Mouse (Mus musculus) MN1 (cell line): ENCODE measurements around the gene Ski.

Experiments
- DNase-seq: peaks from one replicate; pipeline ENCODE4 v3.0.0-alpha.2; 2016; ENCODE audit warnings: low spot score

Ski gene

DNA sequence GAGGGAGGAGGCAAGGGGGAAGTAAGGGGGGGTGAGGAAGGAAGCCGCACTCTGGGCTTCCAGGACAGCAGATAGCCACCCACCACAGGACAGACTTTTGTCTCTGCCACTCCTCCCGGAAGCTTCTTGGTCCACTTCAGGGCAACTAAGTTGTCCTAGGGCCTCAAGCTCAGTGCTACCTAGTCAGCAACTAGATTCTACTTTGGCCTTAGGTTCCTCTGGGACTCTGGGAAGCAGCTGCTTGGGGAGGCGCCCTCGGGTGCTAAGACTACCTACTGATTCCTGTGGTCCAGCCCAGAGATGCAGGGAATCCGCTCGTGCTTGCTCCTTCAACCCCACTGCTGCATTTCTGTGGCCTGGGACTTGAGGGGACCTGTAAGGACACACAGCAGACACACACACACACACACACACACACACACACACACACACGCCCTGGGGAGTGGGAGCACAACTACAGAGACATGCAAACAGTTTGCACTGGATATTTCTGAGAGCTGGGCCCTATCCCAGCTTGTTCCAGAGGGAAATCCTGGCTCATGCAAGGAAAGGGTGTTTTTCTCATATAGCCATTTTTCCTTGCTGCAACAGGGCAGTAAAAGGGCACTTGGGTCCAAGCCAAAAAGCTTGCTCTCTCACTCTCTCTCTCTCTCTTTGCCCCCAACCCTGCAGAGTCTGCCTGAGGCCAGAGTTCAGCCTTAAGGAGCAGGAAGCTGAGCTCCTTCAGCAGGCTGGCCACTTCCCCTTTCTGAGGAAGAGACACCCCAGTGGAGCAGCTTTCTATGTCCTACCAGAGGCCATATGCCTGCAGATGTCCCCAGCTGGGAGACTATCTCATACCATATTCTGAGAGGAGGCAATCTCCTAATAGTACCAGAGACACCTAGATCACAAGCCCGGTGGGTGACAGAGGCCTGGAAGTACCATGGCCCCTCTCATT is 12.2 kb upstream of the Ski start:
- DNase-seq, result peak; percentile 56

GRCm38 (mm10) chr4:155233878-155234277 is 11.5 kb upstream of the Ski start:
- DNase-seq, result peak; percentile 86

DNA sequence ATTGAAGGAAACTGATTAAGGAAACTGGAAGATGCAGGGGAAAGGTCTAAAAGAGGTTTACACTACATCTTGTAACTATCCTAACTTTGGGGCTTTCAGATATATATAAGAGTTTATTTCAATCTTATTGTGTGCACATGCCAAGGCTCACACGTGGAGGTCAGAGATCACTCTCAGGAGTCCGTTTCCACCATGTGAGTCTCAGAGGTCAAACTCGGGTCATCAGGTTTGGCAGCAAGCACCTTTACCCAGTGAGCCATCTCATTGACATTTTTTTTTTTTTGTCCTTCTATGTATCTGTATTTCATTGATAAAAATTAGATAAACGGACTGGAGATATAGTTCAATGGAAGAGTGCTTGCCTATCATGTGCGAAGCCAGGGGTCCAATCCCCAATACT is 6.1 kb upstream of the Ski start:
- DNase-seq, result no peak

- no peak for DNase-seq
Observed at GRCm38 (mm10) chr4:155227986-155228385, 5.6 kb upstream of the Ski start.

GRCm38 (mm10) chr4:155225918-155226317 is 3.5 kb upstream of the Ski start:
- DNase-seq, result no peak

- no peak for DNase-seq
Observed at GRCm38 (mm10) chr4:155223594-155224528, 1.5 kb upstream of the Ski start.

DNA sequence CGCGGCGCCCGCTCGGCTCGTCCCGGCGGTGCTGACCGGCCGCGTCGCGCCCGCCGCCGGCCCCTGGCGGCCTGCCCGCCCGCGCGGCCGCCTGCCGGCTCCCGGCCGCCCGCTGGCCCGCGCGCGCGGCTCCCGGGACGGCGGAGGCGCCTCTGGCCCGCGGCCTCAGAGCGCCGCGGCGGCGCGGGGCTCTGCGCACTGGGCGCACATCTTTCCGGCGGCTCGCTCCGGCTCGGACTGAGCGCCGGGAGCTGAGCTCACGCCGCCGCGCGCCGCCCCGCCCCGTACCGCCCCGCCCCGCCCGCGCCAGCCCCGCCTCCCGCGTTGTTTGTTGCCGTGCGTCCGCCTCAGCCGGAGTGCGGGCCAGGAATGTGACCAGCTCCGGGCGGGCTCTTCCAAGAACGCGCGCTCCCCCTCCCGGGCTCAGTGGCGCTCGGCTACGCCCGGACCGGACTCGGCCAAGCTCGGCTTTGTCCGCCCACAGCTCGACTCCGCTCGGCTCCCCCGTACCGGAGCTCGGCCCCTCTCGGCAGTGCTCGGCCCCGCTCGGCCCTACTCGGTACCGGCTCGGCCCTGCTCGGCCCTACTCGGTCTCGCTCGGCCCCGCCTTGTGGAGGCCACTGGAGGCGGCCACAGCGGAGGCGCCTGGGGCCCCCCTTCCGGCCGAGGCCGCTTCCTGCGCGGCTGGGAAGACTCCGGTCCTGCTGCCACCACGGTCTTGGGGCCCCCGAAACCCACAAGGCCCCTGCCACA is 625 bp upstream of the Ski start:
- peak; percentile 98 for DNase-seq

GRCm38 (mm10) chr4:155221599-155222551 is 517 bp downstream of the Ski start:
- DNase-seq, result peak; percentile 88

GRCm38 (mm10) chr4:155221106-155221505 is 1.3 kb downstream of the Ski start:
- peak; percentile 17 for DNase-seq

- DNase-seq, result peak; percentile 30
Observed at GRCm38 (mm10) chr4:155220213-155221100, 1.9 kb downstream of the Ski start.

- peak; percentile 38 for DNase-seq
Observed at GRCm38 (mm10) chr4:155219271-155220212, 2.9 kb downstream of the Ski start.

DNA sequence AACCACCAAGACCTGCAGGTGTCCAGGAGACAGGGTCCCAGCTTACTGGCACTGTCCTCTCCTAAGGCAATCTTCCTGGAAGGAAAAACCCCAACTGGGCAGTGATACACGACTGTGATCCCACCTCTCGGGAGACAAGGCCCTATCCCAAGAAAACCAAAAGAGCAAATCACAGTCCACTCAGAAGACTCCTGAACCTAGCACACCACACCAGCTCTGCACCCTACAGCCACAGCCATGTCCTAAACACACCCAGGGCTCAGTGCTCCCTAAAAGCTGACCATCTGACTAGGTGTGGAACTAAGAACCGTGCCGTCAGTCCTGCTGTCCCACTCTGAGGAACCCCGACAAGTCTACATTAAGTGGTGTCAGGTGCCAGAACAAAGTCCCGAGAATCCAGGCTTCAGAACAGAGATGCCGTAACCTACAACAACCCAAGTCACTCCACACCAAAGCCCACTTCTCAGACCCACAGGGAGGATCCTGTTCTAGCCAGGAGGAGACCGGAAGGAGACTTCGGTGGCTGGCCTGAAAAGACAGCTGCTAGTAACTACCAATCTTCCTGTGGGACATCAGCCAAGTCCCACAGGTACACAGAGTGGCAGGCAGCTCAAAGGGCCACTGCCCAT is 4.2 kb downstream of the Ski start:
- DNase-seq, result no peak

DNA sequence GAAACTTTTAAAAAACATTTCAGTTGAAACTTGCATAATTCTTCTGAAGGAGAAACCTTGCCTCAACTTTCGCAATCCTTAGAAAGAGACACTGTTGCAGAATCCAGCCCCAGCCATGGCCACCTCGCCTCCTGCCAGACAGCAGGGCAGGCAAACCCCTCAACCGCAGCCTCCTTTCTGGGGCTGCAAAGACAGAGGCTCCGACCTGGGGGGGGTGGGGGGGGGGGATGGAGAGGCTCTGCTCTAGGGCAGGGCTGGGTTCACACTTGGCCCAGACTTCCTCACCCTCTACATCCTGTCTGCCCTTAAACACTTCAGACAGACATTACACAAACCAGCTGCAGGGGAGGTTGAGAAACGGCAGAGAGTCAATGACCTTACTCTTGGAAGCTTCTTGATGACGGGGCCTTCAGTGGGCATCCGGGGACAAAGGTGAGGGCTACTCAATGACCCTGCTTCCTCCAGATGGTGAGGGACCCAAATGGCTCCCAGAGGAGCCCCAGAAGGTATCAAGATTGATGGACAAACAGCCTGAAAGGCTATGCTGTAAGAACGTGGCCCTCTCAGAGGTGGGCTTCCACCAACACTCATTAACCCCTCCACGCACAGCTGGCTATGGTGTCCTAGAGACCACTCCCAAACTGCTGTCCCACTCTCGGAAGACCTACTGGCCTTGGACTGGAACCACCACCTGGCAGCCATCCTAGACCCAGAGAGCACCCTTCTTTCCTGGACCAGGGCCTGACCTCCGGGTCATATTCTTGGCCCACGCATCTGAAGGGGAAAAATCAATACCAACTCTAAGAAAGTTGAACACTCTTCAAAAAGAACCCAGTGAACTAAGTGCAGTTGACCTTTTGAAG is 4.9 kb downstream of the Ski start:
- no peak for DNase-seq

DNA sequence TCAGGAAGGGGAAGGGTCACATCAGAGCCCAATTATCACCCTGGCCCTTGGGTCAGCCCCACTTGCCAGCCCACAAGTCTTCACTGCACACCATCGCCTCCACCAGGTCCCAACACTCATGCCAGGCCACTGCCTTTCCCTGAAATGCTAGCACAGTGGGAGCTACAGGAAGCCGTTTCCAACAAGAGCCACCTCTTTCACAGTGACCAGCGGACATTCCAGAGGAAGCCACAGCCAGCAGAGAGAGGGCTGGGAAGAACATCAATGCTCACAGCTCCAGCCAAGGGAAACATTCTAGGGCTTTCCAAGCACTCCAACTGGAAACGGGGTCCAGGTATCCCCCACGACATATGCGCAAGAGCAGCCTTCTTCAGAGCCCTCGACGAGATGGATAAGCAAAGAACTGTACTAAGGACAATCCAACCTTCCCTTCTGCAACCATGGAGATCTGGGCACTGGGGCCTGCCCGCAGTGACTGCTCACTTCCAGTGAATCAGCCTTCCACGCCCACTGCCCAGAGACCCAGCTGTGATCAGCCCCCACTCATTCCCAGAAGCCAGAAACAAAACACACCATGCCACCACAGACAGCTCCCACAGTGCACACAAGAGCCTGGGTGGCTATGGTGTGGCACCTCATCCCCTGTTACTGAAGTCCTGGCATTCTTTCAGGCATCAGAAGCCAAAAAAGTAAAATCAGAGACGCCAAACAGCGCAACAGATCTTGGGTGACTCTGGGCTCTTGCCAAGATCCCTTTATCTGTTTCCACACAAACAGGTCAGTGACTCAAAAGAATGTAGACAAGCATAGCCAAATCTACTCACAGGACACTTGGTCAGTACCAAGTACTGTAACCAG is 6.4 kb downstream of the Ski start:
- peak; percentile 37 for DNase-seq

- no peak for DNase-seq
Observed at GRCm38 (mm10) chr4:155215203-155215602, 7.2 kb downstream of the Ski start.

GRCm38 (mm10) chr4:155214793-155215192 is 7.6 kb downstream of the Ski start:
- DNase-seq, result no peak
